Mouse (Mus musculus) CH12F3 (cell line): ENCODE results near the gene Aprt.

Experiments used
- in situ Hi-C: fragments of 300-500 bp; cut with MboI; formaldehyde crosslinking; loops from 2 replicates; pipeline ENCODE4 v1.14.3; 2020; ENCODE audit warnings: low sequenced_read_pairs

Gene Aprt

GRCm38 (mm10) chr8:122576648-122577022 lies at the start of gene Aprt:
Aprt (minus strand) TSS chr8:122576909.
- in situ Hi-C loops = no loop called here

- in situ Hi-C loops = no loop called here
Observed at GRCm38 (mm10) chr8:122625811-122626210, 49.1 kb upstream of the Aprt start.

- in situ Hi-C loops = loop anchor here (5.0 kb wide), 1 partner anchor 193 kb away; no protein-coding TSS in a partner anchor
Observed at GRCm38 (mm10) chr8:122624653-122625052, 47.9 kb upstream of the Aprt start.

- in situ Hi-C loops = loop anchor here (5.0 kb wide), 1 partner anchor 193 kb away; no protein-coding TSS in a partner anchor
Observed at GRCm38 (mm10) chr8:122623844-122624642, 47.3 kb upstream of the Aprt start.

GRCm38 (mm10) chr8:122622727-122623126 lies 46.0 kb upstream of the Aprt start, which contains the start of gene Pabpn1l:
Pabpn1l (minus strand) TSS chr8:122622739.
- in situ Hi-C loops = loop anchor here (5.0 kb wide), 1 partner anchor 195 kb away; no protein-coding TSS in a partner anchor

GRCm38 (mm10) chr8:122620446-122620845 lies 43.7 kb upstream of the Aprt start:
- in situ Hi-C loops = loop anchor here (5.0 kb wide), 1 partner anchor 197 kb away; no protein-coding TSS in a partner anchor

- in situ Hi-C loops = no loop called here
Observed at GRCm38 (mm10) chr8:122618660-122619378, 42.1 kb upstream of the Aprt start.

- in situ Hi-C loops = no loop called here
Observed at GRCm38 (mm10) chr8:122617947-122618546, 41.3 kb upstream of the Aprt start.

- in situ Hi-C loops = no loop called here
Observed at GRCm38 (mm10) chr8:122616181-122616905, 39.6 kb upstream of the Aprt start.

GRCm38 (mm10) chr8:122611295-122612133 lies 34.8 kb upstream of the Aprt start, which contains the start of the genes Galns and Trappc2l:
Galns (minus strand) TSS chr8:122611463.
Trappc2l (plus strand) TSS chr8:122611640.
- in situ Hi-C loops = no loop called here

GRCm38 (mm10) chr8:122610612-122611277 lies 34.0 kb upstream of the Aprt start:
- in situ Hi-C loops = no loop called here

- in situ Hi-C loops = no loop called here
Observed at GRCm38 (mm10) chr8:122610209-122610608, 33.5 kb upstream of the Aprt start.

GRCm38 (mm10) chr8:122606810-122607209 lies 30.1 kb upstream of the Aprt start:
- in situ Hi-C loops = no loop called here

GRCm38 (mm10) chr8:122605367-122605766 lies 28.7 kb upstream of the Aprt start:
- in situ Hi-C loops = no loop called here

- in situ Hi-C loops = no loop called here
Observed at GRCm38 (mm10) chr8:122604640-122605039, 27.9 kb upstream of the Aprt start.

- in situ Hi-C loops = no loop called here
Observed at GRCm38 (mm10) chr8:122600666-122601065, 24.0 kb upstream of the Aprt start.

- in situ Hi-C loops = no loop called here
Observed at GRCm38 (mm10) chr8:122596031-122596430, 19.3 kb upstream of the Aprt start.

GRCm38 (mm10) chr8:122593783-122594507 lies 17.2 kb upstream of the Aprt start:
- in situ Hi-C loops = no loop called here
